Mouse (Mus musculus): ENCODE measurements around the gene Harbi1.

- TF ChIP-seq POLR2A (IDR thresholded peaks at IDR 0.05; ENCODE audit: borderline replicate concordance, extremely low read depth, low read depth, low read length) (no peak), CTCF (IDR thresholded peaks at IDR 0.05; ENCODE audit: insufficient read depth, low read length) (no peak)
Measured at GRCm38 (mm10) chr2:91749811-91750261, 39.2 kb downstream of the Harbi1 start.
